13 mouse cellular contexts compared by ENCODE assay signal in genomic region chr4:150311431-150311830, GRCm38 (mm10). TPM values are rescaled to one million over a fixed set of nuclear protein-coding genes. Genes with fewer than 3 reads are reported as not detected.
DNase-seq lines count a peak whose midpoint lies in the region; ATAC-seq and TF ChIP-seq lines count a peak whose summit lies in the region.
"Had no signal": no experiment of that assay in that cellular context is flagged by ENCODE, and none has a peak within 500 bp of the region (broad histone marks: within the 10 kb centered on the region; RNA-seq: fewer than 3 reads in every experiment).

No protein-coding gene starts in this region.

- H3K9me3 ChIP-seq in kidney, postnatal 0 days (replicated peaks; ENCODE audit: low read length), result no peaks in the 10 kb centered on the region
- H3K9me3 ChIP-seq in stomach, embryonic 15.5 days, result no peaks in the 10 kb centered on the region
- H3K9me3 ChIP-seq in stomach, postnatal 0 days (ENCODE audit: control insufficient read depth, low read length), result no peaks in the 10 kb centered on the region
- H3K9me3 ChIP-seq: limb, embryonic 12.5 days; midbrain, embryonic 15.5 days had no signal

- no peak overlapping the region for H3K4me2 ChIP-seq in kidney, postnatal 0 days (ENCODE audit: low read length)
- H3K4me2 ChIP-seq in stomach, embryonic 15.5 days, result no peak overlapping the region
- H3K4me2 ChIP-seq in stomach, postnatal 0 days (replicated peaks; ENCODE audit: low read depth), result no peak overlapping the region
- H3K4me2 ChIP-seq: limb, embryonic 12.5 days; midbrain, embryonic 15.5 days had no signal

- peak; percentile 30 for DNase-seq in adrenal gland, adult 2 months
- no peak for DNase-seq in adrenal gland, adult 18-20 months (ENCODE audit: low spot score in 2 of 2)
- DNase-seq in kidney, postnatal 0 days (ENCODE audit: low spot score), result no peak
- no peak for DNase-seq in kidney, postnatal 10 days
- DNase-seq in stomach, postnatal 0 days (ENCODE audit: low spot score), result no peak
- DNase-seq in large intestine, adult 2 months (ENCODE audit: low read depth, low spot score), result peak; percentile 40
- no peak for DNase-seq in left cerebral cortex, adult 18-20 months (ENCODE audit: low spot score in 2 of 2)
- DNase-seq: cerebellum, postnatal 10 days; gastrocnemius, postnatal 10 days had no signal

- 76% methylated on average over 2 of the region's 2 CpGs for WGBS in kidney, postnatal 0 days
- WGBS in stomach, embryonic 15.5 days, result 71% methylated on average over 2 of the region's 2 CpGs
- 51% methylated on average over 2 of the region's 2 CpGs for WGBS in stomach, postnatal 0 days
- WGBS in large intestine, adult 2 months, result 34% methylated on average over 2 of the region's 2 CpGs

- H3K27me3 ChIP-seq in kidney, postnatal 0 days (ENCODE audit: insufficient read depth, low read length), result no peaks in the 10 kb centered on the region
- H3K27me3 ChIP-seq in stomach, embryonic 15.5 days (replicated peaks), result no peaks in the 10 kb centered on the region
- no peaks in the 10 kb centered on the region for H3K27me3 ChIP-seq in stomach, postnatal 0 days (ENCODE audit: control insufficient read depth, insufficient read depth, low read length)
- H3K27me3 ChIP-seq: limb, embryonic 12.5 days; midbrain, embryonic 15.5 days had no signal

- TF ChIP-seq CTCF in kidney, postnatal 0 days (IDR thresholded peaks at IDR 0.05; ENCODE audit: low read depth), result no peak
- no peak for TF ChIP-seq CTCF in stomach, postnatal 0 days (IDR thresholded peaks at IDR 0.05; ENCODE audit: low read depth)

- no peak overlapping the region for H3K9ac ChIP-seq in kidney, postnatal 0 days (ENCODE audit: low read depth, low read length)
- H3K9ac ChIP-seq in stomach, embryonic 15.5 days, result no peak overlapping the region
- H3K9ac ChIP-seq in stomach, postnatal 0 days (ENCODE audit: low read length), result no peak overlapping the region
- H3K9ac ChIP-seq: limb, embryonic 12.5 days; liver, embryonic 14.5 days; midbrain, embryonic 15.5 days had no signal

- peaks cover 7% of the 10 kb centered on the region; the same call in 1 of the 2 replicates for H3K4me1 ChIP-seq in kidney, postnatal 0 days (replicated peaks; ENCODE audit: insufficient read depth, low read length)
- H3K4me1 ChIP-seq in stomach, embryonic 15.5 days, result peaks cover 5% of the 10 kb centered on the region
- H3K4me1 ChIP-seq in stomach, postnatal 0 days (replicated peaks; ENCODE audit: control insufficient read depth, insufficient read depth), result no peaks in the 10 kb centered on the region

- TF ChIP-seq EP300 in stomach, postnatal 0 days (optimal IDR thresholded peaks at IDR 0.05), result no peak

- no peak overlapping the region for H3K4me3 ChIP-seq in kidney, postnatal 0 days (replicated peaks; ENCODE audit: low read depth, low read length)
- H3K4me3 ChIP-seq in stomach, embryonic 15.5 days (replicated peaks), result no peak overlapping the region
- no peak overlapping the region for H3K4me3 ChIP-seq in stomach, postnatal 0 days (ENCODE audit: low read depth, low read length)
- H3K4me3 ChIP-seq: limb, embryonic 12.5 days; midbrain, embryonic 15.5 days had no signal

- no peaks in the 10 kb centered on the region for H3K36me3 ChIP-seq in kidney, postnatal 0 days (ENCODE audit: insufficient read depth, low read length)
- H3K36me3 ChIP-seq in stomach, embryonic 15.5 days, result no peaks in the 10 kb centered on the region
- no peaks in the 10 kb centered on the region for H3K36me3 ChIP-seq in stomach, postnatal 0 days (ENCODE audit: control insufficient read depth, insufficient read depth, low read length)
- H3K36me3 ChIP-seq: limb, embryonic 12.5 days; midbrain, embryonic 15.5 days had no signal

- no peak for ATAC-seq in kidney, postnatal 0 days (replicated peaks; ENCODE audit: low FRiP score, low read depth)
- ATAC-seq in stomach, embryonic 15.5 days (ENCODE audit: insufficient read depth, low FRiP score, low read depth), result no peak
- no peak for ATAC-seq in stomach, postnatal 0 days (ENCODE audit: low FRiP score, low TSS enrichment)
- ATAC-seq: midbrain, embryonic 15.5 days had no signal

- H3K27ac ChIP-seq in kidney, postnatal 0 days, result peak overlapping the region; percentile 36; the same call in 1 of the 2 replicates
- H3K27ac ChIP-seq in stomach, embryonic 15.5 days, result peak overlapping the region; percentile 40; the same call in 1 of the 2 replicates
- H3K27ac ChIP-seq in stomach, postnatal 0 days (replicated peaks), result no peak overlapping the region
- H3K27ac ChIP-seq: limb, embryonic 12.5 days; liver, embryonic 14.5 days; midbrain, embryonic 15.5 days had no signal

RNA-seq across cellular contexts. Expression of gene Rere, which starts 30.0 kb away (rescaled TPM):
- 100 to 1,000 TPM; 104 to 105 TPM for total RNA-seq in adrenal gland, adult 2 months (2021)
- 81.0 and 112 TPM in 2 replicates for polyA plus RNA-seq in adrenal gland, adult 2 months (2012; rRNA removed)
- 100 to 1,000 TPM in 1 of 2 experiments, 10 to 100 TPM in 1; 87.8 to 100 TPM for total RNA-seq in adrenal gland, adult 18-20 months (2021)
- 29.1 and 29.8 TPM in 2 replicates for polyA plus RNA-seq in kidney, postnatal 0 days (2015; fragmentation: Nextera tagmentation; extraction: Ambion mirVana)
- 23.7 and 33.3 TPM in 2 replicates for polyA plus RNA-seq in stomach, embryonic 15.5 days (2015; fragmentation: Nextera tagmentation; extraction: Ambion mirVana)
- polyA plus RNA-seq in stomach, postnatal 0 days (2015; fragmentation: Nextera tagmentation; extraction: Ambion mirVana), result 8.3 and 12.2 TPM in 2 replicates
- 29.4 and 33.5 TPM in 2 replicates for polyA plus RNA-seq in large intestine, adult 2 months (2012; rRNA removed)
- total RNA-seq in left cerebral cortex, adult 18-20 months (2021), result 100 to 1,000 TPM in 1 of 2 experiments, 10 to 100 TPM in 1; 89.9 to 102 TPM

Comparison
In these comparisons a context has a peak if more than half of its experiments do, and no peak if none do; other contexts are left out.
1. DNase-seq: peak in adrenal gland, adult 2 months (single experiment) and large intestine, adult 2 months (single experiment); none in adrenal gland, adult 18-20 months (0 of 2), kidney, postnatal 0 days (single experiment), kidney, postnatal 10 days (single experiment), stomach, postnatal 0 days (single experiment) and left cerebral cortex, adult 18-20 months (0 of 2).